Mouse (Mus musculus) olfactory bulb, adult 2 months (tissue): ENCODE measurements around the gene Gm11096. TPM values are rescaled to one million over a fixed set of nuclear protein-coding genes. Genes with fewer than 3 reads are reported as not detected.

ENCODE experiments used
- H3K27ac ChIP-seq: fragments of 200-500 bp; 2 replicates; pipeline ENCODE4 v1.5.1; 2012; ENCODE audit warnings: low read depth, low read length; ENCODE audit not compliant: insufficient read depth
- H3K4me1 ChIP-seq: fragments of 200-500 bp; 2 replicates; pipeline ENCODE4 v1.6.1; 2012; ENCODE audit warnings: low read length; ENCODE audit not compliant: control insufficient read depth, insufficient read depth
- H3K4me3 ChIP-seq: fragments of 200-500 bp; 2 replicates; pipeline ENCODE4 v1.5.1; 2012; ENCODE audit warnings: mild to moderate bottlenecking, low read depth, low read length, moderate library complexity; ENCODE audit not compliant: insufficient read depth
- CTCF ChIP-seq: fragments of 200-500 bp; IDR thresholded peaks from 2 replicates; pipeline ENCODE4 v1.5.1; 2012; ENCODE audit warnings: low read depth, mild to moderate bottlenecking, low read length, moderate library complexity; ENCODE audit not compliant: insufficient read depth
- POLR2A ChIP-seq: fragments of 200-500 bp; IDR thresholded peaks from 2 replicates; pipeline ENCODE4 v1.6.1; 2012; ENCODE audit warnings: mild to moderate bottlenecking, low read depth, low read length, moderate library complexity; ENCODE audit not compliant: insufficient read depth
- WGBS: fragments of 180-500 bp; shearing (Covaris S2); methylation state at CpG from one replicate; pipeline ENCODE4 v1.1.7; 2018; 5-methylcytosine and 5-hydroxymethylcytosine counted together
- polyA plus RNA-seq: library from polyadenylated mRNA; stranded (reverse); fragments of >200 nt; gene quantifications from 2 replicates; pipeline ENCODE4 v1.2.4, GENCODE M21; 2012; ENCODE audit warnings: low replicate concordance; ENCODE audit not compliant: missing spikeins, insufficient read depth, insufficient read length

Gene Gm11096
- polyA plus RNA-seq, 1 experiment, result not detected

DNA sequence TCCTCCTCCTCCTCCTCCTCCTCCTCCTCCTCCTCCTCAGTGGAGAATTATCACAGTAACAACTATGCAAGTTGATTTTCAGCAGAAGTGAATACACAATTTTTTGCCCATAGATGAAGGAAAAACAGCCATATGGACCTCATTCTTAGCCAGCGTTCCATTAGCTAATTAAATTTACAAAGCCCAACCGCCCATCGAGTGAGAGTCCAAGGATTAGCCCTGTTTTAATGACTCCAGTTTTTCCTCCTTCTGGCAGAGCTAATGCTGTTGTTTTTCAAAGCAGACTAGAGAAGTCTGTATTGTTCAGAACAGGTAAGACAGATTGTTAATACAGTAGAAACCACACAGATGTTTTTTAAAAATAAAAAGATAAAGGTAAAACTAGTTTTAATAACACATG is 31.8 kb downstream of the Gm11096 start:
- Histone ChIP-seq H3K4me3 (no peak overlapping the region), H3K27ac (no peak overlapping the region)
- 30% methylated on average over 3 of the region's 3 CpGs for WGBS

DNA sequence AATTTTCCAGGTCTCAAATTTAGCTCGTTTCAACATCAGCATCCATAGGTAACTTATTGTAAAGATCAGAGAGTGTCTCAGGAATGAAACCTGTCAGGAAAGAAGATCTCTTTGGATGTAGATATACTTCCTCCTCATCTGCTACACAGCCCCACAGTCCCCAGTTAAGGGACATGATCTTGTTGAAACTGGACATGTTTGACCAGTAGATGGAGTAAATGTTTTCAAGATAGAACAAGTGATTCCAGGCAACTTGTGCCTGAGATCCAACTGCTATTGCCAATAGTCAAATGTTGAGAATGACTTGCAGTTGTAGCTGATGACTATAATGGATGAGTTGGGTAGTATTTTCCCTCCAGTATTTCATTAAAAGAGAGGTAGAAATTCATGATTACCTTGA is 35.9 kb downstream of the Gm11096 start:
- Histone ChIP-seq H3K4me1 (peaks cover 7% of the 10 kb centered on the region), H3K4me3 (no peak overlapping the region), H3K27ac (no peak overlapping the region)
- TF ChIP-seq CTCF (no peak), POLR2A (no peak)
- WGBS, result 89% methylated on average over 1 of the region's 1 CpGs

More for the DNA sequence above, 31.8 kb downstream of the Gm11096 start:
- no peaks in the 10 kb centered on the region for H3K4me1 ChIP-seq
- no peak for TF ChIP-seq POLR2A

DNA sequence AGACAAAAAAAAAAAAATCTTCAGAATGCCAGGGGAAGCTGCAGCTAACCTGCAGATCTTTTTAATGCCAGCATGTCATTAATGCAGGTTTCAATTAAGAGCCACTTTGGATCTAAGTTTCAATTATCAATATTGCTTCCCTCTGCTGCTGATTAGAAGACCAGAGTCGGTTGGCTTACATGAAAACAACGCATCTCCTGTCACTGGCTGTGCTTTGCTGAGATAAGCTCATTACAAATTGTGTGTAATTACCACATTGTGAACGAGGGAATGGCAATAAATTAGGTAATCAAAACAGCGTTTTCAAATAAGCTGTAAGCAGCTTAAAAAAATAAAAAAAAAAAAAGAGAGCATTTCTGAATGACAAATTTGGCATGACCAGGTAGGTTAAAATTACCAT is 38.2 kb downstream of the Gm11096 start:
- TF ChIP-seq CTCF, result no peak
- no peak for TF ChIP-seq POLR2A
- 41% methylated on average over 4 of the region's 4 CpGs for WGBS
- Histone ChIP-seq H3K27ac (no peak overlapping the region), H3K4me1 (peaks cover 7% of the 10 kb centered on the region), H3K4me3 (no peak overlapping the region)

DNA sequence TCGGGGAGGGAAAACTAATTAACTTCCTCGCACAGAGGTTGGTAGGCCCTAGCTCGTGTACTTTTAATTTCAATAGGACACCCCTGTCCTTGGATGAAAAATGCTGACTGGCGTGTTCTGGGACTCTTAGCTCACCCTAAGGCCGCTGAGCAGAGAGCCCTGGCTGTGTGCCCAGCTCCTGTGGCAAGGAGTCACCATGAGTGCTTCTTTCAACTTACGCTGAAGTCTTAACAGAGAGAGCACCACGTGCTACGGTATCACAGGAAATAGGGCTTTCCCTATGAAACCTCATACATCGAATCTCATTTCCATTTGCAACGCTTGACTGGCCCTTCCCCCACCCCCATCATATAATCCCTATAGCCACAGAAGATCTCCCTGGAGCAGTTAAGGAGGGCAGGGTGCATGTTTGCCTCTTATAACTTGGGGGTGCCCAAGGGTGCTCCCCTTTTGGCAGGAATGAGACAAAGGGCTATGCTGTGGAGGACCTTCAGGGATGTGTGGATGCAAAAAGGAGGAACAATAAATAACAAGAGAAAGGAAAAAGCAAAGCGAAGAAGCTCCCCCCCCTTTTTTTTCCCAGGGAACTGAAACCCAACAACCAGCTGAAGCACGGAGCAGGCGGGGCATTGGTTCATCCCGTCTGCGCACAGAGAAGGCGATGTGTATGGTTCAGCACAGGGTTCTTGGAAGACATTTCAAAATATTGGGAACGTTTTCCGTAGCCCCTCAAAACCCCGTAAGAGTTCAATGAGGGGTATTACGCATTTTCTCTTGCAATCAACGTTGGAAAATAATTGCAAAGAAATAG is 39.0 kb downstream of the Gm11096 start:
- Histone ChIP-seq H3K27ac (no peak overlapping the region), H3K4me1 (peaks cover 7% of the 10 kb centered on the region), H3K4me3 (no peak overlapping the region)
- no peak for TF ChIP-seq CTCF
- 59% methylated on average over 21 of the region's 21 CpGs for WGBS

DNA sequence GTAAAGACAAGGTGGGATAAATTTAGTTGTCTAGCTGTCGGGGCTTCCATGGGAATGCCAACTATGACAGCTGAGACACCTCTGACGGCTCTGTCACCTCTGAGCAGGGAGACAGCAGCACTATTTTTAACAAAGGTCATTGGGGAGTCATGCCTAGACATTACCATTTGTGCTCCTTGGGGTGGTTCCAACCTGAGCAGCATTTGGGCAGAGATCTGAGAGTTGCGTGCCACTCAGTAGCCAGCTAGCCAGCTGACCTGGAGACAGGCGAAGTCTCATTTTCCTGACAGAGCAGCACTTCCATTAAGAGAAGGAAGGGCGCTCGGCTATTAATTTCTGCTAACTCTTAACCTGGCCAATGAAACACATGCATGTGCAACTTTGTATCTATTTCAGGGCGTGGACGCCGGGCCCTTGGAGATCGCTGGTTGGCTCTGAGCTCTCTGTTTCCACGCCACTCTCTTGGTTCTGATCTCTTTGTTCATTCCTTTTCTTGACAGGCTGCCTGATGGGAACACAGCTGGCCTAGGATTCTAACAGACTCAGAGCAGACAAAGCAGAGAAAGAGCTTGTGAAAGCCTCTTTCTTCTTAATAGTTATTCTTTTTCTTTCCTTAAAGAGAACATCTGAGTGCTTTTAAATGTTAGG is 40.4 kb downstream of the Gm11096 start:
- 49% methylated on average over 11 of the region's 11 CpGs for WGBS
- peaks cover 7% of the 10 kb centered on the region for H3K4me1 ChIP-seq
- H3K27ac ChIP-seq, result no peak overlapping the region
- TF ChIP-seq CTCF, result no peak
- TF ChIP-seq POLR2A, result no peak
- H3K4me3 ChIP-seq, result no peak overlapping the region

DNA sequence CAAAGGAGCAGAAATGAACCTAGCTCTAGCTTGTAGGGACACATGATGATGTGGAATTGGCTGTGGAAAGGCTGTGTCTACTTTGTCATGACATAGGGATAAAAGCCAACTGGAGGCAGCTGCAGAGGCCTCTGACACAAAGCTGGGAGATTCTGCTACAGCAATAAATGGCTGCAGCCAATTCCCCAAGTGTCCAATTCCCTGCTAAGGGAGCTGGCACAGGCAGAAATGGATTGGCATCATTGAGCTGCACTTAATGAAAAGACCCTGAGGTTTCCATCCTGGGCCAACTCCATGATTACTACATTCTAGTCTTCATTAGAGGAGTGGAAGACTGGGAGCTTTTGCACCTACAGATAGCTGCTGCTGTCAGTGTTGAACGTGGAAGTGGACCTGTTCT is 44.8 kb downstream of the Gm11096 start:
- no peak overlapping the region for H3K4me3 ChIP-seq
- TF ChIP-seq CTCF (no peak), POLR2A (no peak)
- WGBS, result 57% methylated on average over 1 of the region's 1 CpGs
- no peak overlapping the region for H3K27ac ChIP-seq
- H3K4me1 ChIP-seq, result peaks cover 5% of the 10 kb centered on the region
